Mouse (Mus musculus): ENCODE measurements around the gene Trappc12.
A peak's percentile ranks its signal among the peaks of the same experiment; 100 is the strongest.

Trappc12 gene

DNA sequence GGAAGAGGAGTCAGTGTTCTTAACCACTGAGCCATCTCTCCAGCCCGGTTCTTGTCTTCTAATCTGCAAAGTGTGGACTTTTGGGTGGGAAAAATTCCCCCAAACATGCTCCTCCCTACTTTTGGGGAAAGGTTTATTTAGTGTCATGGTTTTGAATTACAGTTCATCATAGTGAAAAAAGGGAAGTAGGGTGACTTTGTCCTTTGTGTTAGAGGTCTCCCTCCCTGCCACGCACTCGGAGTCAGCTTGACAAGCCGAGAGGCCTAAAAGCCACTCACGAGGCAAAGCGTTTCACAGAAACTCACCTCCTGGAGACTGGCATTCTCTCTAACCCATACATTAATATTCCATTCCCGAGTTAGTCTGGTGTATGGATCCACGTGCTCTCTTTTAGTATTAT is 17.6 kb downstream of the Trappc12 start:
- DNase-seq: no peak

DNA sequence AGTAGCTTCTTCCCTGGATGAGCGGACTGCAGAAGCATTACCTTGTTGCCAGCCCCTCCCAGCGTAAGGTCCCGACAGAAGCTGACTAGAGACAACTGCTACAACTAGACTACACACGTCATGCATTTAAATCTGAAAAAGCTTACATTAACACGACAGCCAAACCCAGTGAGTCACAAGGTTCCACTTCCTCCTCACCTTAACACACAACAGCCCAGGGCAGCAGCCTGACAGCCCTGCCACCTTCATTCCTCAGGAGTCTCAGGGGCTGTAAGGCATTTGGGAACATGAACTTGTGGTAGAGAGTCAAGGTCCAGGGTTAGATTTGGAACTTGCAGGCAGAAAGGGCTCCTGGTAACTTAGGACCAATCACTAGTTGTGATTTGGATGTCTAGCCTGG is 23.2 kb downstream of the Trappc12 start:
- no peak for DNase-seq

DNA sequence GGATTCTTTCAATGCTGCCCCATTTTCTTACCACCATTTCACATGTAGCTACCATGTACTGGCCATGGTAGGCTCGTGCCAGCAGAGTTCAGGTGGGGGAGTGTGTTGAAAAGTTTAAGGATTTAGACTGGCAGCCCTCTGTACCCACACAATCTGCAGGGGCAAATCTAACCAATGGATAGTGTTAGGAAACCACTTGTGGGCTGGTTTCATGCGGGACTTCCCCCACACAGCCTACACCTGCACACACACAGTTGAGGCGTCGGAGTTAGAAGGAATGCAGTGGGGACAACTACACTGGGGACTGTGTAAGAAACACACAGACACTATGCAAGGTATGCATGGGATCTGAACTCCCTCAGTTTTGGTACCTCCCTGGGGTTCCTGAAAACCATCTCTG is 24.1 kb downstream of the Trappc12 start:
- no peak for DNase-seq

DNA sequence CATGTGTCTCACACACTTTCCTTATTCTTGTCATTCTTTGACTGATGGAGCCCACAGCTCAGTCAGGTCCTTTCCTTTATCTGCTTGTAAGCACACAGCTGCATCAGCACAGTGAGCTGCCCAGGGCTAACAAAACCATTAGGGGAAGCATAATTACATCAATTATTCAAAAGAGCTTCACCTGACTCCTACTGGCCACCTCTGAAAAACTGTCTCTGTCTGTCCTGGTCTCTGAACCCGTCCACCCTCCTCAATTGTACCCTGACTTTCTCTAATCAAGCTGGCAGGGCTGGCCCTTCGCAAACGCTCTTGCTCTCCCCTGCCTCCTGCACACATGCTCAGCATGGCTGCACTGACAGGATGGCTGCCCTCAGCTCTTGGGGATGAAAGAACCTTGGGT is 25.9 kb downstream of the Trappc12 start:
- no peak for DNase-seq

DNA sequence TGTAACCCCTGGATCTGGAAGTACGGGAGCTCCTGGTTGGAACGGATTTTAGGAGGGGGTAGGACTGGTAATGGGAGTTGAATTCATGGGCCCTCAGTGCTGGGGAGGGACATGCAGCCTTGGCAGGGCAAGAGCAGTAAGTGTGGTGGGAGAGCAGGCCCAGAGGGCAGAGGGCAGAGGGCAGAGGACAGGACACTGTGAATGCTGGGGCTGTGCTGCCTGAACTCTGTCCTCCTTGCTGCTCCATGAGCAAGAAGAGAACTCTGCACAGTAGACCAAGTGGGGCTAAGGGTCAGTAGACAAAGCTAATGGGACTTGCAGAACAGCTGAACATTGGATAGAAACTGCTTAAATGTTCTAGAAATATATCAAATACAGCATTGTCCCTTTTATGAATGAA is 32.2 kb downstream of the Trappc12 start:
- no peak for DNase-seq

DNA sequence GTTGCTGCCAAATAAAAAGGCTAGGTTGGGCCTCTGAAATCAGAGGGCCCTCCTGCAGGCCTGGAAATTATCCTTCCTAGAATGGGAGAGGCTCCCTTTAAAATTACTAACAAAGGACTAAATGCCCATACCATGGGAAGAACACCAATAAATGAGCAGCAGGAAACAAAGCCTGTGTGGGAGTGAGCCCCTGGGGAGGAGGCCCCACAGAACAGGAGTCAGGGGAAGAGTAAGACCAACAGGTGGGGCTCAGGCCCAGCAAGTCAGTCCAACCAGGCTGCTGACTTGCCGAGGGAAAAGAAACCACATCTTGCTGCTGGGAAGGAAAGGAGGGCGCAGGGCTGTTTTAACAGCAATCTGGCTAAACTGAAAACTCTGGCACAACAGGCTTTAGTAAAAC is 33.2 kb downstream of the Trappc12 start:
- no peak for DNase-seq

DNA sequence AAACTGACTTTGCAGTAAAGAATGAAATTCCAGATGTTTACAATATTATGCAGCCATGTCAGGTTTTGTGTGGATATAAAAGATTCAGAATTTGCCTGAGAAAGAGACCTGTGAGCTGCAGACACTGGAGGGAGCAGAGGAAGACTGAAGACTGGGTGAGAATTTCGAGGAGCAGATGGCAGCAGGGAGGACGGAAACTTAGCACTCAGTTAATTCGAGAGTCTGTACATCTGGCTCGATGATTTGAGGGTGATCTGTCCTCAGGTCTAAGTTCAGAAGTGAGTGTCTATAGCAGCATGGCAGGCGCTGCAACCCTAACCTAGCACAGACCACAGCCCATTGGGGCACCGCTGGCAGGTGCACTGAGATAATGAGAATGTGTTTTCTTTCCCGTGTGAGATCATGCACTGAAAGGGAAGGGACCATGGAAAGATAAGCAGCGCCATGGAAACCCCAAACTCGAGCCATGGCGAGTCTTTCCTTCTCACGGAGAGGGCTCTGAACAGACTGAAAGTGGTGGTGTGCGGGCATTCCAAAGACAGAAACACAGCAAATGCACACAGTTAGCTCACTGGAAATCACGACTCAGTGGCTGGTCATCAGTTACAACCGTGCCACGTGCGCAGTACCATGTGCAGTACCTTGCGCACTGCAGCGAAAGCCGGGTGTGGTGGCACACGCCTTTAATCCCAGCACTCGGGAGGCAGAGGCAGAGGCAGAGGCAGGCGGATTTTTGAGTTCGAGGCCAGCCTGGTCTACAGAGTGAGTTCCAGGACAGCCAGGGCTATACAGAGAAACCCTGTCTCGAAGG is 35.2 kb downstream of the Trappc12 start:
- DNase-seq: no peak

DNA sequence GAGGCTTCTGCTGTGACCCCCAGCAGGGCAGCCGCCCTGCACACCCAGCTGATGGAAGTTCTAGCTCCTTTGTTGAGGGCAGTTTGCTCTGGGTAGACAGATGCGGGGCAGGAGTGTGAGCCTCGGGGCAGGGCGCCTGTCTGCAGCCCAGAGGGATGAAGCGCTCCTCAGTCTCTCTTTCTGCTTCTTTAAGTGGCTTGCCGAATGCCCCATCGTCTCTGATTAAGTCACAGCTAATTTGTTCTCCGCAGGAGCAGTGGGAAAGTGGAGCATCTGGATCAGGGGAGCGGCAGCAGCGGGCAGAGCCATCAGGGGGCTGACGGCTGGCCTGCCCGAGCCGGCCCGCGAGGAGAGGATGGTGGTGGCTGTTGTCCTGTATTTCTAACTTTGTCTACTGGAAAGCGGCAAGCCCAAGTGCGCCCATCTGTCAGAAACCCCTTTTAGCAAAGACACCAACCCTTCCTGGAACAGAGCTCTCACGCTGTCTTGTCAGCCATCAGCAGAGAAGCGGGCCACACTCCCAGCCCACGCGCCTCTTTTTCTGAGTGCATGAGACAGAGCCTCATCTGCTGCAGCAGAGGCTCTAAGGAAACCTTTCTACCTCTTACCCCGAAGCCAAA is 39.6 kb downstream of the Trappc12 start:
- no peak for DNase-seq

DNA sequence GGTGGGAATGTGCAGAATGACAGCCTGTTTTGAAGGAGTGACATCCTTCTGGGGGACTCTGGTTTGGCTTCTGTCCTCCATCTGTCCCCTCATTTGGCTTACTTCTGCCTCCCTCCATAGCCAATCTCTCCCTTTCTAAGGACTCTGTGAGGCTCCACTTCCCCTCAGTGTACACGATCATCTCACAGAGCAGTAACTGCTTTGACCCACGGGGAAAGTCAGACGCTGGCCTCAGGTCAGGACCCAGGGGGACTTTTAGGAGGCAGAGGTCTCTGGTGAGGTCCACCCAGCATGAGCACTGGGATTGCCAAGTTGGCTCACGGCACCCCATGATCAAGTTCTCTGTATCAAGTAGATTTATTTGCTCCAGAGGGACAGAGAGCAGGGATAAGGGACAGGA is 42.1 kb downstream of the Trappc12 start:
- no peak for DNase-seq

DNA sequence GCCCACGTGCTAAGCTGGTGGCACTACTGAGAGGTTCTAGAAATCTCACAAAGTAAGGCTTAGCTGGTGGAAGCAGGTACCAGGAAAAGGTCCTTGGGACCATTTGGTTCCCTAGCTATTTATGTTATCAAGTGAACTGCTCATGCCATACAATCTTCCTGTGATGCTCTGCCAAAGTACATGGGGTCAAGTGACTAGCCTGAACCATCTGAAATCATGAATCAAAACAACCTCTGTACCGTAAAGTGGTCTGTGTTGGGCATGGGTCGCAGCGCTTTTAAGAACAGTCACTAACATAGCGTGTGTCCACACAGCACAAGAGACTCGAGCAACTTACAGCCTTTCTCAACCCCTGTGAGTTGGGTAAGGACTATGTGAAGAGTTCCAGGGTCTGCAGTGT is 45.1 kb downstream of the Trappc12 start:
- DNase-seq: no peak

DNA sequence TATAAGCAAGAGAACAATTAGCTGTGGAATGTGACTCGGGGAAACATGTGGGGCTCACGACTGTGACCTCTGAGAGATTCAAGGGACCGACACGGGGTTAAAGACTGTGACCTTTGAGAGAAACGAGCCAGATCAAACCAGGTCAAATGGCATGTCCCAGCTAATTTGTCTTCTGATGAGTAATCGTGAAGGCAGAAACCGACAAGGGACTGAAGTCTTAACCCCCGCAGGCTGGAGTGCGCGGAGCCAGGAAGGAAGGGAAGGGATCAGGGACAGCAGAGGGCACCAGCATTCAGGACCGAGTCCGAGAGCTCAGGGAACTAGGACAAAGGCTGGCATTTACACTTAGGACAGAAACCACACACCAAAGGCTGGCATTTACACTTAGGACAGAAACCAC is 45.9 kb downstream of the Trappc12 start:
- peak in 1 of 2 experiments; percentile 33 for DNase-seq

DNA sequence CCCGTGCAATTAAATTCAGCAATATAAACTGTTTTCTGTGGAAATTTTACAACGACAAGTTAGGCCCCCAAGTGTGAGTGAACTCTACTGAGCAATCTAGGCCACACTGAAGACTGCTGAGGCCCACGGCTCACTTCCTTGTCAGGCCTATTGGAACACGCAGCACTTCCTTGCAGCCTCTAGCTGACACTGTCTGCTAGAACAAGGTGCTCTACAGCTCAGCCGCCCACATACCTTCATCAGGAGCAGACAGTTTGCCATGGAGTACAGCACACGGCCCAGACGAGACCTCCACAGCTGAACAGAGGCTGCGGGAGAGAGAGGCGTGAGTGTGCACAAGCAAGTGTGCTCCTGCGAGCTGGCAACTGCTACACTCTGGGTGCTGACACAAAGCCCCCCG is 49.0 kb downstream of the Trappc12 start:
- DNase-seq: no peak

DNA sequence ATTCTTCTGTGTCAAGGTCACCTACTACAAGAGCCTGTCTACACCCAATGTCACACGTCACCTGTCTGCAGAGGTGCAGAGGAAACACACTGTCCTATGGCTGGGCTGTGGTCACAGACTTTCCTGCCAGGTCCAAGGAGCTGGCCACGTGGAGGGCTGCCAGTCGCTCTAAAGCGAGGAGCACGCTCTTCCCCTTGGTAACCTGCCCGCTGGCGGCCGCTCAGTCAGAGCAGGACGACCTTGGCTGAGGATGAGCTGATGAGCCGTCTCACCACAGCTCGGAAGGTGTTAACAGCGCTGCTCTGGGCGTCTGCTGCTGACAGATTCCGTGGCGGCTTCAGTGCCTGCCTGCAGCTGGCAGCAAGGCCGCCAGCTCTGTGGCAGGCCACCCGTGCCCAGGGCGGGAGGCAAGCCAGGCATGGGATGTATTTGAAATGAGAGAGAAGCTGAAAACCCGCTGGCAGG is 49.7 kb downstream of the Trappc12 start:
- peak; percentile 82 to 89 for DNase-seq

DNA sequence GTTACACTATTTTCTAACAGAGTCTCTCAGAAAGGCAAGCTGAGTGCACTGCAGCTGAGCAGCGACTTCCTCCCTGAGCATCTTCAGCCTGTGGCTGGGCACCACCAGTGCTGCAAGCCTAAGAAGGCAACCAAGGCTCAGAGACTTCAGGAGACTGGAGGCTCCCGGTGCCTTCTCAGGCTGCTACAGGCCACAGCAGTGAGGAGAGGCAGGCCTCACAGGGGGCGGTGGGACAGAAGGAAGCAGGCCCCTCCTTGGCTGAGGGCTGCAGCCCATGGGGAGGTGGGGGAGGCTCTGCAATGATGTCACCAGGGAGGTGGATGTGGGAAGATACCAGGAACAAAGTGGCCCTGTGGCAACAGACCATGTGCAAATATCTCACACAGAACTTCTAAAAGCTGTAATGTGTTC is 50.2 kb downstream of the Trappc12 start:
- DNase-seq: peak; percentile 42 to 43

DNA sequence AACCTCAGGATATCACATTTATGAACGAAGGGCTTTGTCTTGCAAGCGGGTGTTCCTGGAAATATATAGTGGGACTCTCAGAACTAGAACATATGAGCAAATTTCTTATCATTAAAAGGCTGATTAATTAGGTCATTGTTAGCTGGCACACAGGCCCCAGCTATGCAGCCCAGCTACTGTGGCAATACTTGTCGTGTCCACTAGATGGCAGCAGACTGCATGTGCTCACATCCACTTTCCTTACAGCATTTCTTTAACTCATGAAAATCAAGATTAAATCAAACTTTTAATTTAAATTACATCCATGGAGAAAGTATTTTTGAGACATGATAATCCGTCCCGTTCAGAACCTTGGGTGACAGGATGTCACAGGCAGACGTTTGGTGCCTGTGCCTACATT is 50.6 kb downstream of the Trappc12 start:
- DNase-seq: peak; percentile 79 to 88

DNA sequence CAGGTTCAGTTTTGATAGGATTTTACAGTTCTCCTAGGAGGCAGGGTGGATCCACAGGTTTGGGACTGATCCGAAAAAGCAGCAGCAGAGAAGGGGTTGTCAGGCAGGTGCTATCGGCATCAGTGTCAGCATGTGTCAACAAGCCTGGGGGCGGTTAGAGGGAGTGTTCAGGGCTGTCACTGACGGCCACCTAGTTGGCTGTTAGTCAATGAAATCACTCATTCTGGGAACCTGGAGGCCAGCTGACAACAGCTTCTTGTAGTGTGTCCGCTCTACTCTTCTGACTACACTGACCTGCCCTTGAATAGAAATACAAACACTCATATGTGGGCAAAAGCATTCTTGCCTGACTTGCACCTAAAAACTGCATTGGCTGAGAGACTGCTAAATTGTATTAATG is 51.2 kb downstream of the Trappc12 start:
- DNase-seq: no peak

DNA sequence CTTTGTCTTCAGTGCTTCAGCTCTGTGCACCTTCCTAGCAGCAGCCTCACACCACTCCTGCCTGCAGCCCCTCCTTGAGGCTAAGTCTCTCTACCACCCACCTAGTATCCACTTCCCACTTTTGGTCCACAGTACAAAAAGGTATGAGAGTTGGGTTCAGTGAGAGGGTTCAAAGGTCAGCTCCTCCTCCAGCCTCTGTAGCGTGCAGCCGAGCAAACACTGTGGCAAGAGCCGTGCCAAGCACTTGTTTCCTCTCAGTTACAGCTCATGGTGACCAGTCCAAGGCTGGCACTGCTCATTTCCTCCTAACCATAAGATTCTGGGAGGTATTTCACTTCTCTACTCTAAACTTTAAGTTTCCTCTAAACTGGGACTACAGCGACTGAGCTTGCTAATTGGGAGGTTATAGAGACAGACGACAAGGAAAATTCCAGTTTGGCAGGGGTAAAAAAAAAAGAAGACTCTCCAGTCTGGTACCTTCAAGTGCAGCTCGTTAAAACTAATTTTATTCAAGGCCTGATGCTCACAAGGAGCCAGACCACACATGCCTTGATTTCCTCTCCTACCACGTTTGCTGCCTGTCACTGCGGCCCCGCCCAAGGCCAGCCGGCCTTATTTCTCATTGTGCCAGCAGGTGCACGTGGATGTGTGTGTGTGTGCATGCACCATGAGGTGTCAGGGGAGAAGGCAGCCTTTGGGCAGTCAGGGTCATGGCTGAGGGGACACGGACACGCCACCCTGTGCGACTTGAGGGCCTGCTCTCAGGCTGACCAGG is 52.3 kb downstream of the Trappc12 start:
- DNase-seq: no peak

DNA sequence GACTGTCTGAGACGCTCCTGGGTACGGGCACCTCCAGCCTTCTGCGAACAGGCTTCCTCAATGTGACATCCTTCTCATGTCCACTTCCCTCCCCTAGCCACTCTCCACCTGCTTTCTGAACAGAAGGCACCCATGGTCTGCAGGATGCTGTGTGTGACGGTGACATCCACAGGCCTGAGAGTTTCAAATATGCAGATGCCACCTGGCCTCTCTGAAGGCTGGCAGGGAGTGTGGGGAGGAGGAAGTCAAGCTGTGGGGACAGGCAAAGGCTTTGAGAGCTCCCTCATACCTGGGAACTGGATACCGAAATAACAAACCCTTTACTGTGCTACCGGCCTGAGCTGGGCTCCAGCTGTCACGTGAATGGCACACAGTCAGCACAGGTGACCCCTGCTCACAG is 55.5 kb downstream of the Trappc12 start:
- peak; percentile 48 to 55 for DNase-seq

DNA sequence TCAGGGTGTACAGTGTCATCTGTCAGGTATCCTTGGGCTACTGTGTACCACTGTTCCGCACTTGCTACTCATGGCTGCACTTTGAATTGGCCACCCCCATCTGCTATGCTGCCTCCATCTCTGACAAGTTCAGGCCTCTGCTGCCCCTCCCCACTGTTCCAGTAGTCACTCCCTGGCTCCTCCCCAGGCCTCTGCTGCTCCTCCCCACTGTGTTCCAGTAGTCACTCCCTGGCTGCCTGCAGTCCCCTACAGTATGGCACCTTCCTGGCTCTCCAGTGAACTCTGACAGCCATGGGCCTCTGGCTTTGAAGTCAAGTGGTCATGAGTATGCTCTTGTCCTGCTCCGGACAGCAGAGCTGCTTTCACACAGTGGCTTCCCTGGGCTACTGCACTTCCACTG is 56.0 kb downstream of the Trappc12 start:
- peak in 1 of 2 experiments; percentile 24 for DNase-seq

DNA sequence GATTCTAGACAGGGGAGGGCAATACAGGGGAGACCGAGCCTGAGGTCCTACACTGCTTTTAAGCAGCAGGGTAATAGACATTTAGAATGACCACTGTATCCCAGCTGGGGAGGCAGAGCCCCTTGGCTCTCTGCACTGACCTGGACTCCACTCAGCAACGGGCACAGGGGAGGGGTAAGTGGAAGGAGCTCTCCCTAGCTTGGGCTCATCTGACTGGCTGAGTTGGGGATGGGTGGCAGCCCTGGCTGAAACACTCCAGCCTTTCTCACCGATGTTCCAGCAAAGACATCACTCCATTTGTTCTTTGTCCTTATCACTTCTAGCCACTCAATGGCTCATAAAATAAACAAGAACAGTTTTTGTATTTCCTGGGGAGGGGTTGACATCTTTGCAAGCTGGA is 56.5 kb downstream of the Trappc12 start:
- DNase-seq: no peak

DNA sequence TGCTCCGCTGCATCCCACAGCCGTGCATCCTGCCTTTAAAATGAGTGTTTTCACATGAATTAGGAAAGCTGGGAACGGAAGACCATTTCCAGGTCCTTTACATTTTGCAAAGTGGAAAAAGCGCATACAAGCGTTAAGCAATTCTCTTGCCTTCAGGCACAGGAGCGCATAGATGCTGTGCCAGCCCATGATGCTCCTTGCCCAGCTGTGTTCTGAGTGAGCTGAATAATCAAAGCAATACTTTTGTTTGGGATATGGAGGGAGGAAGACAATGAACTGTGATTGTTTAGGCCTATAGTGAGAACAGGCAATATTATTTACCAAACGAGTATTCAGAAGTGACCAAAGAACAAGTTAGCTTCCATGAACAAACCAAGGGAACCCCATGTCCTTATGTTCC is 59.5 kb downstream of the Trappc12 start:
- DNase-seq: no peak

DNA sequence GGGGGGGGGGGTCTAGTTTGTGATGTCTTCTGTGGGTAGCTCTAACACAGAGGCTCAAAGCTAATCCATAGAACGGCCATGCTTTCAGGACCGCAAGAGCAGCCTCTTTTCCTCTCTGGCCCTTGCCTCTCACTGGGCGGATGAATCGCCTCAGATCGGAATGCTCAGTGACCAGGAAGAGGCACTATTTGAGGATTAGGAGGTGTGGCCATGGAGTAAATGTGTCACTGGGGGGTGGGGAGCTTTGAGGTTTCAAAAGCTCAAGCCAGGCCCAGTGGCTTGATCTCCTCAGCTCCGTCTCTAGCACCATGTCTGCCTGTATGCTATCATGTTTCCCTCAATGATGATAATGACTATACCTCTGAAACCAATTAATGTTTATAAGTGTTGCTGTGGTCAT is 61.3 kb downstream of the Trappc12 start:
- DNase-seq: no peak

DNA sequence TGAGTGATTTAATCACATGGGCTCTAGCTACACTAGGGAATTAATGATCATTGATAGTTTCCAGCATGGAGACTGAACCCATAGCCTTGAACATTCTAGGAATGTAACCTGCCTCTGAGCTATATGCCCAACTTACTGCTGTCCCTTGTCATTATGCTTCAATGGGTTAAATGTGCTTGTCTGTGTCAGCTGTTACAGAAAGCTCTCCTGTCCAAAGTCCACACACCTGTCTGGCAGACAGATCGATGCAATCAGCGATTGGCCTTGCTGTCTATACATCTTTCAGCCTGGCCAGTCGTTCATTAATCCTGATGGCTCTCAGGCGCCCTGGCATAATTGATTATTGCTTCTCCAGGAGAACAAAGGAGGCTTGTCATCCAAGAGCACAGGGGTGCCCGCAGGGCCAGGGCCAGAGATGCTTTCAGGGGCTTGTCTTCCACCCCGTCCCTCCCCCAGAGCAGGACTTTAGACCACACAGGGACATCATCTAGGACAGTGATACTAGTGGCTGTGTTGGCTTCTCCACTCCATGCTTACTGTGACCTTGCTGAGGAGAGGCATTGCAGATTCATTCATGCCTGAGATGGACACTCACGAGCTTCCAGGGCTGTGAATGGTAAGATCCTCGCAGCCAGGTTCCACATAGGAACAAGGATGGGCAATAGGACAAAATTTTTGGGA is 63.9 kb downstream of the Trappc12 start:
- no peak for DNase-seq
